ENCODE assay signal across 15 mouse cellular contexts in genomic region chr19:42922610-42923009, GRCm38 (mm10).
DNase-seq lines count a peak whose midpoint lies in the region; ATAC-seq and TF ChIP-seq lines count a peak whose summit lies in the region.
"Had no signal": no experiment of that assay in that cellular context is flagged by ENCODE, and none has a peak within 500 bp of the region (broad histone marks: within the 10 kb centered on the region; RNA-seq: fewer than 3 reads in every experiment).

No protein-coding gene starts in this region.

- no peaks in the 10 kb centered on the region for H3K36me3 ChIP-seq in lung, embryonic 14.5 days (ENCODE audit: insufficient read depth)
- H3K36me3 ChIP-seq in kidney, postnatal 0 days (ENCODE audit: insufficient read depth, low read length), result no peaks in the 10 kb centered on the region
- H3K36me3 ChIP-seq: forebrain, embryonic 15.5 days; G1E; hindbrain, embryonic 12.5 days; limb, embryonic 15.5 days; neural tube, embryonic 12.5 days had no signal

- TF ChIP-seq CTCF in lung, embryonic 14.5 days (IDR thresholded peaks at IDR 0.05; ENCODE audit: low read depth), result no peak
- TF ChIP-seq CTCF in kidney, postnatal 0 days (IDR thresholded peaks at IDR 0.05; ENCODE audit: low read depth), result no peak

- peaks cover 10% of the 10 kb centered on the region for H3K4me1 ChIP-seq in lung, embryonic 14.5 days (ENCODE audit: insufficient read depth)
- no peaks in the 10 kb centered on the region for H3K4me1 ChIP-seq in kidney, postnatal 0 days (replicated peaks; ENCODE audit: insufficient read depth, low read length)
- H3K4me1 ChIP-seq: forebrain, embryonic 15.5 days; hindbrain, embryonic 12.5 days; limb, embryonic 15.5 days; neural tube, embryonic 12.5 days had no signal

- peak; percentile 2 to 11 for DNase-seq in heart, adult 9 months (ENCODE audit: low spot score in 2 of 2)
- no peak for DNase-seq in heart, adult 8-10 months (ENCODE audit: low spot score)
- DNase-seq in lung, embryonic 14.5 days, result peak; percentile 93
- no peak for DNase-seq in lung, postnatal 36 days
- peak; percentile 64 for DNase-seq in kidney, postnatal 0 days (ENCODE audit: low spot score)
- peak; percentile 59 for DNase-seq in lung, postnatal 10 days
- DNase-seq in adrenal gland, adult 18-20 months (ENCODE audit: low spot score in 2 of 2), result no peak
- no peak for DNase-seq in Muller cell, postnatal 12 days (ENCODE audit: inconsistent ontology term)
- DNase-seq: adrenal gland, postnatal 25 days had no signal

- no peaks in the 10 kb centered on the region for H3K27me3 ChIP-seq in lung, embryonic 14.5 days (ENCODE audit: insufficient read depth, low read length)
- H3K27me3 ChIP-seq in kidney, postnatal 0 days (ENCODE audit: insufficient read depth, low read length), result no peaks in the 10 kb centered on the region
- H3K27me3 ChIP-seq: forebrain, embryonic 15.5 days; hindbrain, embryonic 12.5 days; limb, embryonic 15.5 days; neural tube, embryonic 12.5 days had no signal

- 30% methylated on average over 3 of the region's 3 CpGs for WGBS in lung, embryonic 14.5 days
- WGBS in kidney, postnatal 0 days, result 46% methylated on average over 3 of the region's 3 CpGs

- H3K9ac ChIP-seq in lung, embryonic 14.5 days, result no peak overlapping the region
- no peak overlapping the region for H3K9ac ChIP-seq in kidney, postnatal 0 days (ENCODE audit: low read depth, low read length)
- H3K9ac ChIP-seq: forebrain, embryonic 15.5 days; hindbrain, embryonic 12.5 days; limb, embryonic 15.5 days; neural tube, embryonic 12.5 days had no signal

- peak overlapping the region; percentile 88 for H3K27ac ChIP-seq in lung, embryonic 14.5 days (ENCODE audit: low read depth)
- H3K27ac ChIP-seq in kidney, postnatal 0 days, result no peak overlapping the region
- H3K27ac ChIP-seq: forebrain, embryonic 15.5 days; hindbrain, embryonic 12.5 days; left cerebral cortex, adult 2 months; limb, embryonic 15.5 days; neural tube, embryonic 12.5 days had no signal

- peak; percentile 92 for ATAC-seq in lung, embryonic 14.5 days (ENCODE audit: insufficient read depth)
- no peak for ATAC-seq in kidney, postnatal 0 days (replicated peaks; ENCODE audit: low FRiP score, low read depth)
- ATAC-seq: forebrain, embryonic 15.5 days had no signal

- no peak overlapping the region for H3K4me3 ChIP-seq in lung, embryonic 14.5 days (ENCODE audit: low read depth, low read length)
- H3K4me3 ChIP-seq in kidney, postnatal 0 days (replicated peaks; ENCODE audit: low read depth, low read length), result no peak overlapping the region
- H3K4me3 ChIP-seq: forebrain, embryonic 15.5 days; hindbrain, embryonic 12.5 days; left cerebral cortex, adult 2 months; limb, embryonic 15.5 days; neural tube, embryonic 12.5 days had no signal

- no peak overlapping the region for H3K4me2 ChIP-seq in lung, embryonic 14.5 days
- no peak overlapping the region for H3K4me2 ChIP-seq in kidney, postnatal 0 days (ENCODE audit: low read length)
- H3K4me2 ChIP-seq: forebrain, embryonic 15.5 days; hindbrain, embryonic 12.5 days; limb, embryonic 15.5 days; neural tube, embryonic 12.5 days had no signal

- H3K9me3 ChIP-seq in lung, embryonic 14.5 days (ENCODE audit: low read depth, low read length), result no peaks in the 10 kb centered on the region
- no peaks in the 10 kb centered on the region for H3K9me3 ChIP-seq in kidney, postnatal 0 days (replicated peaks; ENCODE audit: low read length)
- H3K9me3 ChIP-seq: forebrain, embryonic 15.5 days; G1E; hindbrain, embryonic 12.5 days; limb, embryonic 15.5 days; neural tube, embryonic 12.5 days had no signal

Comparison
In these comparisons a context has a peak if more than half of its experiments do, and no peak if none do; other contexts are left out.
1. DNase-seq: peak in heart, adult 9 months (2 of 2), lung, embryonic 14.5 days (single experiment), kidney, postnatal 0 days (single experiment) and lung, postnatal 10 days (single experiment); none in heart, adult 8-10 months (single experiment), lung, postnatal 36 days (single experiment), adrenal gland, adult 18-20 months (0 of 2) and Muller cell, postnatal 12 days (single experiment).